Mouse (Mus musculus): Measurements from ENCODE around the gene Gpr142.

The Gpr142 gene

GRCm38 (mm10) chr11:114846336-114846735 lies 47.6 kb downstream of the Gpr142 start:
- DNase-seq: no peak

- no peak for DNase-seq
These were observed 48.3 kb downstream of the Gpr142 start for GRCm38 (mm10) chr11:114847008-114847407.

DNA sequence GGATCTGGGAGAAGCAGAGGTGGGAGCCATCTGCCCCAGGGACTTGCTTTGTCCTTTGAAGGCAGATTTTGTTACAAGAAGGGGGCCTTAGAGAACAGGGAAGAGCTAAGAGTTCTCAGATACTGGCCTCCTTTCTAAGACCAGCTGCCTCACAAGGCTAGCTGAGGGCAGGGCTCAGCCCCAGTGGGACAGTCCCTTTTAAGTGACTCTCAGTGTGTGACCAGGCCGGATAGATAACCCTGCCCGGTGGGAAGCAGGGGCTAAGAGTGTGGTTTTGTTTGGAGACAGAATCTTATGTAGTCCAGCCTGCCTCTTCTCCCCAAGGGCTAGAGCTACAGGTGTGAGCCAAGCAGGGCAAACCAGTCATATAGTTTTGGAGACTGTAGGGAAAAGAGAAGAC lies 50.8 kb downstream of the Gpr142 start:
- no peak for DNase-seq

DNA sequence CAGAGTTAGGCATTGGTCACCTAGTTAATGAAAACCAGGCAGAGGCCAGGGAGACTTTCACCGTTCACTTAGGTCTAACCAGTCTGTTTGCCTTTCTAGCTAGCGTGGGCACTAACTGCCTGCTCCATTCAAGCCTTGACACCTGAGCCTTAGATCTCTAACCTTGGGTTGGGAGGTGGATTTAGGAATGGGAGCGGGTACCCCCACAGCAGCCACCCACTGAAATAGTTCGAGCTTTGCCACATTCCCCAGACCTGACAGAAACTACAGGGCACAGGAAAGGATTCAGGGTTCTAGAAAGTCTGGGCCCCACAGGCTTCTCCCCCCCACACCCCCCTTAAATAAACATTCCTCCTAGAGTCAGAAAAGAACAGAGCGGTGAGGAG lies 51.3 kb downstream of the Gpr142 start:
- DNase-seq: no peak

DNA sequence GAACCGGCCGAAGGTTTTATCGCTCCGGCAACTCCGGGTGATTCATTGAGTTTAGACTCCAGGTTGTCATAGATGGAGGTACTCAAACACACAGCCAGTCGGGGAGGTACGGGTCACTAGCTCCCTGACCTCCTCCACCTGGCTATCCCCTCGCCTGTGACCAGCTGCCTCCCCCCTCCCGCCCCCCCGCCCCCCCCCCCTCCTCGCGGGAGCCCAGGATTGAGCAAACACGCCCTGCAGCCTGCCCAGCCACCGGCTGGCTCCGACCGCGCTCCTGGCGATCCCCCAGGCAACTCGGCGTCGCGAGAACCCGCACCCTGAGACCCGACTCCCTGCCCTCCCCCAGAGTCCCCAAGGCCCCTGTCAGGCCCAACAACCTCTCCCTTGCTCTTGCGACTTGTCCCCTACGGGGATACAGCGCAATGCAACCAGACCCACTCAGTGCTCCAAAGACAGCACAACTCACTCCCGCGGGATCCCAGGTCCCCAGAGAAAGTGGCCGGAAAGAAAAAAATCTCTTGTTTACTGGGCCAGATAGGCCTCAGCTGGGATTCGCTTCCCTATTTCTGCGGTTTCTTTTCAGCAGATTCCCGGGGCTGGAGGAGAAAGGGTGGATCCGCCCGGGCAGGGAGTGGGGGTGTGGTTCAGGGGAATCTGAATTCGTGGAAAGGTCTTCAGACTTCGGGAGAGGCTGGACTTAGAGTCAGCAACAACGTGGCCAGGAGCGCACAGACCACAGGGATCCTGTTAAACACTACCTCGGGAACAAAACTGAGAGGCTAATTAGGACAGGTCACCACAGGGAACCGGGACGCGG lies 51.9 kb downstream of the Gpr142 start, which contains the start of gene Gprc5c:
Gprc5c (plus strand) TSS at position 701 of the 817 bp plus-strand sequence.
- DNase-seq: peak; percentile 71

DNA sequence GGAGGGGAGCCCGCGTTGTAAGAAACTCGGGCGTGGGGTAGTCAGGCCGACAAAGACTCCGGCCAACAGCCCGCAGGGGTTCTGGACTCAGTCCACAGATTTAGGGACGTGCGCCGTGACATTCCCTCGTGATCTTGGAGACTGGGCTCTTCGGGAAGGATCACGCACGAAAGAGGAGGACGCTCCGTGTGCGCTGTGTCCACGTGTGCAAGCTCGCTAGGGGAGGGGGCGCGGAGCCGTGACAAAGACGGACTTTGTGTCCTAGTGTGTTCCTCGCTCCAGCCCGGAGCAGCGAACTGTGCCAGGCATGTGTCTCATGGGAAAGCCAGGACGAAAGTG lies 52.5 kb downstream of the Gpr142 start:
- peak; percentile 95 for DNase-seq

GRCm38 (mm10) chr11:114851608-114852310 lies 53.0 kb downstream of the Gpr142 start:
- peak; percentile 91 for DNase-seq

- DNase-seq: no peak
These were observed 53.8 kb downstream of the Gpr142 start for GRCm38 (mm10) chr11:114852311-114853173.

- no peak for DNase-seq
These were observed 54.6 kb downstream of the Gpr142 start for GRCm38 (mm10) chr11:114853174-114853838.

DNA sequence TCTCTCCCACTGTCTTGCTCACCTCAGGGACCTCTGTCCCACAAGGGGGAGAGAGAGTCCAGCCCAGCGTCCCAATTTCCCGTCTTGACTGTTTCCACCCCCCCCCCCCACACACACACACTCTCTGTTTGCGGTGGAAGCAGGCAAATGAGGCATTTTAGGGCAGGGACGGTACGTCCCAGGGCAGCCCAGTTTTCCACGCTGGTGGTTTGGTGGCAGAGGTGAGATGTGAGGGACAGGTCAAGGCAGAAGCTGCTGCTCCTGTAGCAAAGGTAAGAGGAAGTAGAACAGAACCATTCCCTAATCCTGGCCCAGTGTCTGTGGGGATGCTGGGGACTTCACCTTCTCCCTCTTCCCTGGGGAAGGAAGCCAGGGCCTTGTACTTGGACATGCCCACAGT lies 55.9 kb downstream of the Gpr142 start:
- DNase-seq: no peak

DNA sequence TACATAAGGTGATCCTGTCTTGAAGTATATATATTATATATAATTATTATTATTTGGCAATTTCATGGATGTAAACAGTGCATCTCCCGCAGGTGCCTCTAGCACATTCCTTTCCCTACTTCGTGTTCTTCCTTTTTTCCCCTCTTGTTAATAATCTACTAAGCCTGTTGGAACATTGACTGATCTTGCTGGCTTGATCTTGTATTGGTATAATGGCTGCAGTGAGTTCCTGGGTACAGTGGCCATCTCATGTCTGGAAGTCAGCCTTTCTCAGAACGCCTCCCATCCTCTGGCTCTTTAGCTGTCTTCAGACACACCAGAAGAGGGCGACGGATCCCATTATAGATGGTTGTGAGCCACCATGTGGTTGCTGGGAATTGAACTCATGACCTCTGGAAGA lies 57.4 kb downstream of the Gpr142 start:
- DNase-seq: no peak
